Mouse (Mus musculus): ENCODE results near the gene Pet100. TPM values are rescaled to one million over a fixed set of nuclear protein-coding genes. Genes with fewer than 3 reads are reported as not detected.

Gene Pet100
- total RNA-seq, 1 experiment from 2014 or later: 121 TPM

DNA sequence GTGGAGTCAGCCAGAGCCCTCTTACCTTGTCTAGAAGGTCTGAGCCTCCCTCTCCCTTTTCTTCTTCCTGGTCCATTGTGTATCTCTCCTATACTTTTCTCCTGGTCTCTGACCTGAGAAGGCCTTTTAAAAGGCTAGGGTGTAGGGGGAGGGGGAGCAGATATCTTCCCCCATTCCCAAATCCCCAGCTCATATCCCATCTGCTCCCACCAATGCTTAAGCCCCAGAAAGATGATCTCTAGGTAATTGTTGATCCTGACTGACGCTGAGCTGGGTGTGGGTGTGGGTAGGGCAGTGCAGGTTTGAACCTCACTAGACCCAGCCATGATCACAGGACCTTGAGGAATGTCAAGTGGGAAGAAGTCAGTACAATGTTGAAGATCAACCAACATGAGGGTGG is 4.1 kb downstream of the Pet100 start, which contains the start of gene Pcp2:
Pcp2 (minus strand) TSS at position 101 of the 400 bp plus-strand sequence.
- no peak for DNase-seq

DNA sequence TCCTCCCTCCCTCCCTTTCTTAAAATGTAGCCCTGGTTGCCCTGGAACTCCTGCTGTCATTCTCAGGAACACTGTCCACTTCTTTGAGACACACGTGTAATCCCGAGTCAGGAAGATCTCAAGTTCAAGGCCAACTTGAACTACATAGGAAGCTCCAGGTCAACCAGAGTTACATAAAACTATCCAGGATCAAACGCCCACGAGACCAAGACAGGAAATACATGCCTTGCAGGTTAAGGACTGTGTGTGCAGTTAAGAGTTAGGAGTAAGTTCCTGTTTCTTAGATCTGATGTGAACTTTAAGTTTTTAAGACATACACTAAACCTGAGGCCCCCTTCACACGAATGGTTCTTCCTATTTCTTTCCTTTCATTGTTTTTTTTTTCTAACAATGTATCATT is 5.6 kb downstream of the Pet100 start:
- no peak for DNase-seq

GRCm38 (mm10) chr8:3628014-3628413 is 6.7 kb downstream of the Pet100 start:
- DNase-seq: peak; percentile 51

DNA sequence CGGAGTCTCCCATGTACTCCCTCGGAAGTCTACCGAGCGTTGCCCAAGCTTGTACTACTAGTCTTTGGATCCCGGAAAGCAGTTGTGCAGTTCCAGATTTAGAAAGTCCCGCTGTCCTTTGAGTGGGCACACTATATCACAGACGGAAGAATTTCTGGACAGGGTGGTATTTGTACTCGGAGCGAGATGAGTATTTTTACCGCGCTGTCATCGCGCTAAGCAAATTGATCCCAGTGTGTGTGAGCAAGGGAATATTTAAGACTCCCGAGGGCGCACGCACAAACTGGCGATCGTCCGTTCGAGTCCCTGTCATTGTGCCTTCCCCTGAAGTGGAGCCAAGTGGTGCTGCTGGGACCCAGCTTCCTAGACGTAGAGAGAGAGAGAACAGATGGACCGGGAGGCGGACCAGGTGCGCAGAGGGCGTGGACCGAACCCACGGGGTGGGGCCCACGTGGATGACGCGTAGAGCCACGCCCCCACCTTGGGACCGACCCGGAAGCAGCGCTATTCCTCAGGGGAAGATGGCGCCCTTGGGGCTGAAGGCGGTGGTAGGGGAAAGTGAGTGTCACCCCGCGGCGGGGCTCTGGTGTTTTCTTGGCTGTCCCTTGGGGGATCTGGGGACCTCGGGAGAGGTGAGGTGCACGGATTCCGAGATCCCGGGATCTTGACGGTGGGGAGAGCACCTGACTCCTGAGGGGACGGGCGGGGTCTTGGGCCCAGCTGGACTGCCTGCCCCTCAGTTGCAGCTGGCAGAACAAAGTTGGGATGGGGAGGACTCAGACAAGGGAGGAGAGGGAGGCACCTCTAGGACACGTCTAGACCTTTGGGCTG is 9.5 kb downstream of the Pet100 start, which contains the start of gene Stxbp2:
Stxbp2 (plus strand) TSS at position 309 of the 831 bp plus-strand sequence.
- DNase-seq: peak; percentile 88

DNA sequence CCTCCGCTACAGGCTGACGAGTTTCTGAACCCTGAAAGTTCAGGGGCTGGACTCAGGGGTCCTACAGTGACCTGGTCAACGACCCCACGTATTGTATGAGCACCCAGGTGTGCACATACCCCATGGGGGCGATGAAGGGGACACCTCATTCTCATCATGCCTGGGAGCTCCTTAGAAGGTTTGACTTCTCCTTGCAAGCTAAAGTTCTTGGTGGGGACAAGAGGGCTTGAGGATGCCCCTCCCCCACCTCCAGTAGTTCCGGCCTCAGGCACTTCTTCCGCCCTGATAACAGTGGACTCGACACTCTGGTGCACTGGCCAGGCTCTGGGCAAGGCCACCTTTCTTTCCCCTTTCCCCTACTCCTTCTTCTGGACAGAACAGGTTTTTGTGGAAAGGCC is 10.1 kb downstream of the Pet100 start:
- DNase-seq: peak; percentile 41

- peak; percentile 85 for DNase-seq
Observed at GRCm38 (mm10) chr8:3645804-3646203, 24.5 kb downstream of the Pet100 start.

- DNase-seq: peak; percentile 27
Observed at GRCm38 (mm10) chr8:3646824-3647531, 25.6 kb downstream of the Pet100 start.

DNA sequence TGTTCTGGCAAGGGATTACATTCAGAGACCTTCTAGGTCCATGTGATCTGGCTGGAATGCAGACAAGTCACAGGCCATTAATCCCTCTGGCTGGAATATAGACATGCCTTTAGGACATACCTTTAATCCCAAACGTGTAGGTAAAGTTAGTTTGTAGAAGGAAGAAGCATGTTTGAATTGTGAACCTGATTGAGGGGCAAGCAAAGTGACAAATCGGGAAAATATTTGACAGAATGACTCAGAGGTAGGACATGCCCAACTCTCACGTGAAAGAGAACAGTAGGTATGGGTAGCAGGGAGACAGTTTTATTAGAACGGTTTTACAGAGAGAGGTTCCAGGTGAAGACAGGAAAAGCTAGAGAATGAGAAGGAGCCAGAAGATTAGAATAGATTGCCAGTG is 26.2 kb downstream of the Pet100 start:
- no peak for DNase-seq

- DNase-seq: no peak
Observed at GRCm38 (mm10) chr8:3648268-3648667, 26.9 kb downstream of the Pet100 start.

- no peak for DNase-seq
Observed at GRCm38 (mm10) chr8:3648990-3649389, 27.6 kb downstream of the Pet100 start.

DNA sequence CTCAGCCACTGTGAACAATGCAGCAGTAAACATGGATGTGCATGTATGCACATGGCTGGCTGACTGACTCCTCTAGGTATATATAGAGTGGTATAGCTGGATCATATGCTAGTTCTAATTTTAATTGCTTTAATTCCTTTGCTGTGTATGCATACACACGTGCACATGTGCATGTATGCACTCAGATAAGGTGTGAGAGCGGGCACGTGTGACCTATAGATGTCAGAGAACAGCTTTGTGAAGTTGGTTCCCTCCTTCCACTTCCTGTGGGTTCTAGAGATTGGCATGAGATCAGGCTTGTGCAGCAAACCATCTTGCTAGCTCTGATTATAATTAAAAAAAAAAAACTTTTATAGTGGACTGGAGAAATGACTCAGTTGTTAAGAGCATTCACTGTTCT is 31.5 kb downstream of the Pet100 start:
- DNase-seq: no peak

DNA sequence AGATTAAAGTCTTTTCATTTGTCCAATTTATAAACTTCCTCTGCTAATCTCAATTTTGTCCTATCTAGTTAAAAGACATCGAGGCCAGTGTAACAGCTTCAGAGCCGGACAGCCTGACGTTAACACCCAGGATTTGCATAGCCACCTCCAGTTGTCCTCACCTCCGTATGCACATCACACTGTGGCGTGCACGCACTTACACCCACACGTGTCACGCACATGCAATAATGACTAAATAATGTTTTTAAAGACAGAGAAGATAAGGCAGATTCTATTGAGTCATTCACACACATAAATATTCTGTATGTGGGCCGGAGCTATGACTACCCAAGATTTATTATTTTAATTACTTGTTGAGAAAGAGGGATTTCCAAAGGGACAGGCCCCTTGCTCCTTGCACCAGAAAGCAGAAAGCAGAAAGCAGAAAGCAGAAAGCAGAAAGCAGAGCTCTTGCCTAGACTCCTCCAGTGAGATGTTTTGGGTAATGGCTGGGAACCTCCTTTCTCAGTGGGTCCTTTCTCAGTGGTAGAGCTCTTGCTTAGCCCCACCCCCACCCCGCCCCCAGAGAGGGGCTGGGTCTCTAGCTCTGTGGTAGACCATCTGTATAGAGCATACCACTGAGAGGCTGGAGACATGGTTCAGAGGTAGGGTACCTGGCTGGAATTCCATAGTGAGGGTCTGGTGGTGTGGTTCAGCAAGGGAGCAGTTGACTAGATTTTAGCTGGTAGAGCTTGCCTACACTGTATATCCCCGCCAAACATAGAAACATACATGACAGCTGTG is 33.6 kb downstream of the Pet100 start:
- peak; percentile 13 for DNase-seq

- DNase-seq: peak; percentile 38
Observed at GRCm38 (mm10) chr8:3655526-3655925, 34.2 kb downstream of the Pet100 start, which contains the start of gene Retn. TSS of gene Retn (plus strand) at chr8:3655770.

GRCm38 (mm10) chr8:3656725-3657381 is 35.5 kb downstream of the Pet100 start:
- peak; percentile 45 for DNase-seq

- no peak for DNase-seq
Observed at GRCm38 (mm10) chr8:3660889-3661288, 39.5 kb downstream of the Pet100 start.

DNA sequence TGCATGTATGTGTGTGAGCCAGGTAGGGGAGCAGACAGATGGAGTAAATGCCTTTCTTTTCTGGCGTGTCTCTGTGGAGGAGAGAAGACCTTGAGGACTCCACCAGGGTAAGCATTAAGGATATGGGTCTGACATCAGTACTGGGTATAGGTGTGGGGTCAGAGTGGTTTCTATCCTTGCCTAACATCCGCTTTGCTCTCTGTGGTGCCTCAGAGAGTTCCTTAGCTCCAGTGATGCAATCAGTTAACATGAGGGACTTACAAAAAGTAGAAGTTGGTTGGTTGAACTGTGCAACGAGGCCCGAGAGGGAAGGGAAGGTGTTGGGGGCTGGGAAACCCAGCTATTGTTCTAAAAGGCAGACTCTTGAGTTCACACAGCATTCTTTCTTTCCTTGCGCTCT is 43.1 kb downstream of the Pet100 start:
- no peak for DNase-seq

DNA sequence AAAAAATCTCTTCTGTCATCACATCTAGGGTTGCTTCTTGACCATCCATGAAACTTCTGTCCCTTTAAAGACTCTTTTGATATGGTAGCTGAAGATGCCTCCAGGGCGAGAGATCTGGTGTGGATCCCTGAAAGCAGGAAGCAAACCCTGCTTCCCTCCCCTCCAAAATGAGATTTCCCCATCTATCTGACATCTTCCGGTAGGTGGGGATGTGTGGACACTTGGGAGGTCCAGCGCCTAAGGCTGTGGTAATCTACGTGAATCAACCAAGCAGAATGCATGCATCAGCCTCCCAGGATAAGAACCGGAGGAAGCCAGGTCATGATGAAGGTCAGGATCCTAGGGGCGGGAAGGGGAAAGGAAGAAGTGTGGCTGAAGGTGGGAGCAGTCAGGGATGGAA is 44.2 kb downstream of the Pet100 start, which contains the start of gene Mcemp1:
Mcemp1 (plus strand) TSS at position 248 of the 400 bp plus-strand sequence.
- no peak for DNase-seq

DNA sequence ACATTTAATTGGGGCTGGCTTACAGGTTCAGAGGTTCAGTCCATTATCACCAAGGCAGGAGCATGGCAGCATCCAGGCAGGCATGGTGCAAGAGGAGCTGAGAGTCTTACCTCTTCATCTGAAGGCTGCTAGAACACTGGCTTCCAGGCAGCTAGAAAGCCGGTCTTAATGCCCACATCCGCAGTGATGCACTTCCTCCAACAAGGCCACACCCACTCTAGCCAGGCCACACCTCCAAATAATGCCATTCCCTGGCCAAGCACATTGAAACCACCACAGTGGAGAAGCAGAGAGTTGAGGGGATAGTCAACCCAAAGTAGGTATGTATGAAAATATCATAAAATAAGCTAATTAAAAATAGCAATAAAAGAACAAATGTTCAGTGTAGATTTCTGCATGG is 49.0 kb downstream of the Pet100 start:
- DNase-seq: no peak

GRCm38 (mm10) chr8:3671980-3672491 is 50.7 kb downstream of the Pet100 start, which contains the start of gene Fcor:
TSS of gene Fcor (minus strand) at chr8:3672362.
- DNase-seq: peak; percentile 91

GRCm38 (mm10) chr8:3674671-3675070 is 53.3 kb downstream of the Pet100 start:
- DNase-seq: no peak

Data from adrenal gland, postnatal 14 days (tissue).